Mouse (Mus musculus) liver, embryonic 14.5 days (tissue): Measurements from ENCODE around the gene Enox1.

Experiments used
- CTCF ChIP-seq: IDR thresholded peaks from 2 replicates; pipeline ENCODE4 v1.5.1; 2016; ENCODE audit warnings: antibody characterized with exemption, low read depth, control low read depth
- EP300 ChIP-seq: IDR thresholded peaks from 2 replicates; pipeline ENCODE4 v1.6.1; 2016; ENCODE audit warnings: antibody characterized with exemption, low read depth

DNA sequence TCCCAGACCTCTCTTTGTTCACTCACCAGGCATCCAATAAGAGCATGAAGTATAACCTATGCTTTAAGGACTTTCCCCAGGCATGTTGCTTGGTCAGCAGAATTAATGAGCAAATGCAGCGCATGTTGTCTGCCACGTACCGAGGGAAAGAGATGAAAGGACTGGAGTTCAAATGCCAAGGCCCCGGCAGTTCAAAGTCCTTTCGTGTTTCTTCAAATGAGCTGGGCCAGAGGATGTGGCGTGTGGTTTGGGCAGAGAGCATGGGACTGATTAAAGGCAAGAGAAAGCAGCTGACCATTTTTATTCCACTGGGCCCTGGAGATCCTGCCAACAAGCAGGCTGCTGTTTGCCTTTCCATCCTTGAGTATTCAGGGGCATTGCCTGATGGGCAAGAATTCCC is 460.7 kb downstream of the Enox1 start:
- TF ChIP-seq CTCF (no peak), EP300 (no peak)
